Mouse (Mus musculus) left cerebral cortex, postnatal 10 days (tissue): Measurements from ENCODE around the gene Zyx. TPM values are rescaled to one million over a fixed set of nuclear protein-coding genes. Genes with fewer than 3 reads are reported as not detected.

Experiments used
- DNase-seq, 2 experiments: peaks; one replicate each; pipeline ENCODE4 v3.0.0; 2021 to 2022; ENCODE audit warnings: low spot score in 2 of 2, mixed read lengths in 1 of 2; ENCODE audit errors: extremely low spot score in 1 of 2
- intact Hi-C: fragments of 180-260 bp; cut with DNase I; formaldehyde crosslinking; loops from one replicate; pipeline ENCODE4 v1.15.1; 2025
- total RNA-seq, 2 experiments: library from RNA; stranded (reverse); gene quantifications; 2 replicates each; pipeline ENCODE4 v1.2.3; 2021

Gene Zyx
- 10 to 100 TPM; 55.8 to 57.6 TPM for total RNA-seq

DNA sequence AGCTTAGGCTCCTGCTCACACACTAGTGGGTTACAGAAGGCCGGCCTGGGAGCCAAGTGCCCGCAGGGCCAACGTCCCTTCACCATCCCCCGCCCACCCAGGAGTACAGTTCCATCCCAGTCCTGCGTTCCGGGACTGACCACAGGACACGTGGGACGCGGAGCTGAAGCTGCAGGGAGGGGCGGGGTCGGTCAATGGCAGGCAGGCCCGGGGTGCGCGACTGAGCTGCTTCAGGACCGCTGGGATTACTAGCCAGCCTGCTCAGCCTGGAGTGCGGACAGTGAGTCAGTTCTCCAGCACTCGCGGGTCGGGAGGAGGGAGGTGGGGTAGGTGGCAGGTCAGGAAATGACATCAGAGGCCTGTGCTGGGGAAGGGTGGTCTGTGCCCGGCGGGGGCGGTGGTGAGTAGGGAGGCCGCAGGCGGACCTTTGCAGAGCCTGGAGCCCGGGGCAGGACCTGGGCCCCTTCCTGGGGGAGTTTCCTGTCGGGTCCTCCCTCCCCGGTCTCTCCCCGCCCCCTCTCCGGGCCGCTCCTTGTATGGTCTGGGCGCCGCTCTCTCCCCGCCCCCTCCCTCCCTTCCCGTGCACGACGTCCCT is at the start of gene Zyx:
Gene Zyx (plus strand): TSS at position 205 of the 595 bp plus-strand sequence.
- intact Hi-C loops: no loop called here
- peak; percentile 84 to 96 for DNase-seq

DNA sequence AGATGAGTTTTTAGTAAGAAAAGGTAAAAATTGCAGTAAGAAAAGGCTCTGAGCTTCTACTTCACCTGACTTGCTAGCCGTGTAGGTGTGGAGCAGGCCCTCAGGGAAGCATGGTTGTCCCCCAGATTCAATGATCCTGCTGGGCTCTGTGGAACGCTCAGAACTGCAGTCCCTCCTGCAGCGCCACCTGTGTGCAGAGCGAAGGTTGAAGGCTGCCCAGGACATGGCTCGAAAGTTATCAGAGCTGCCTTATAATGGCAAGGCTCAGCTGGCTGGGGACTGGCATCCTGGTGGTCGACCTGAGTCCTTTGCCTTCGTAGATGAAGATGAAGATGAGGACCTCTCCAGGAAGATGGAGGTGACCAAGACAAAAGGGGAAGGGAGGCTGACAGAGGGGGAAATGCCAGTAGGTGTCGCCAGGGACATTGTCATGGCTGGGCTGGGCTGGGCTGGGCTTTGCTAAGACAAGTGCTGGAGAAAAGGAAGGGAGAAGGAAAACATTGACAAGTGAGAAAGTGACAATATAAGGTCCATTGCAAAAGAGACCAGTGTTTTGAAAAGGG is 39.5 kb upstream of the Zyx start:
- no peak for DNase-seq
- intact Hi-C loops: no loop called here

DNA sequence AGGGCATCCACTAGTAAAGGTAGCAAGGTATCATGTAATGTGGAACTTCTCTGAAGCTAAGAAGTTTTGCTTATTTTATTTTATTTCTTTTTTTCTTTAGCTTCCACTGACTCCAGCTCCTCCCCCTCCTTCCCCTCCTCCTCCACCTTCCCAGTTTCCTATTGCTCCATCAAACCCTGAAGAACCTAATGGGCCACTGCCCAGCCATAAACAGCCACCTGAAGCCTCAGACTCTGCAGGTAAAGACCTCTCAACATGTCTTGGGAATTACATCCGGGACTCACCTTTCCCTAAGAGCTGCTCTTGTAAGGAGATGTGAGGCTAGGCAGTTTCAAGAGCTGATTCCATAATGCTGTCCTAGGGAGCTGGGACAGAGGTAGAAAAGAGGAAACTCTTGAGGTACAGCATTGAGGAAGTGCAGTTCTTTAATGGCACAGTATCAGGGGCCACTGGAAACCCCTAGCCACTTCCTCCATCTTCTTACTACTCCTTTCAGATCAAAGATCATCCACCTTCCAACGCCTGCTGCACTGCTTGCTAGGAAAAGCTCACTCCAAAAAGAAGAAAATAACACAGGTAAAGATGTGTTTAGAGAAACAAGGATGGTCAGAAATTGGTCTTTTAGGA is 38.9 kb upstream of the Zyx start:
- intact Hi-C loops: no loop called here
- no peak for DNase-seq

DNA sequence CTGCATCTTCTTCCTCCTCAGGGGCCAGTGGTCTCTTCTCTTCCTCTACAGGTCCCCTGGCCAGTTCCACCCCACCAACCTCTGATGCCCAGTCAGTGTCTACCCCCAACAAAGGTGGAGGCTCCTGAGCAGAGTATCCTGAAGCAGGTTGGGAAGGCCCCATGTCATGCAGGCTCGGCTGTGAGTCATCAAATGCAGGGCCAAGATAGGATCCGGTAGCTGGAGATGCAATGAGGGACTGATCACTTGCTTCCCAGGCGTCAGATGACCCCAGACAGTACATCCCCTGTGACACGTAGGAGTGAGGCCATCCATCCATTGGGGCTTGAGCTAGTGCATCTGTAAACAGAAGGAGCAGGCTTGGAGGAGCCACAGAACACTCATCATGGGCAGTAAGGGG is 31.1 kb upstream of the Zyx start:
- intact Hi-C loops: no loop called here

DNA sequence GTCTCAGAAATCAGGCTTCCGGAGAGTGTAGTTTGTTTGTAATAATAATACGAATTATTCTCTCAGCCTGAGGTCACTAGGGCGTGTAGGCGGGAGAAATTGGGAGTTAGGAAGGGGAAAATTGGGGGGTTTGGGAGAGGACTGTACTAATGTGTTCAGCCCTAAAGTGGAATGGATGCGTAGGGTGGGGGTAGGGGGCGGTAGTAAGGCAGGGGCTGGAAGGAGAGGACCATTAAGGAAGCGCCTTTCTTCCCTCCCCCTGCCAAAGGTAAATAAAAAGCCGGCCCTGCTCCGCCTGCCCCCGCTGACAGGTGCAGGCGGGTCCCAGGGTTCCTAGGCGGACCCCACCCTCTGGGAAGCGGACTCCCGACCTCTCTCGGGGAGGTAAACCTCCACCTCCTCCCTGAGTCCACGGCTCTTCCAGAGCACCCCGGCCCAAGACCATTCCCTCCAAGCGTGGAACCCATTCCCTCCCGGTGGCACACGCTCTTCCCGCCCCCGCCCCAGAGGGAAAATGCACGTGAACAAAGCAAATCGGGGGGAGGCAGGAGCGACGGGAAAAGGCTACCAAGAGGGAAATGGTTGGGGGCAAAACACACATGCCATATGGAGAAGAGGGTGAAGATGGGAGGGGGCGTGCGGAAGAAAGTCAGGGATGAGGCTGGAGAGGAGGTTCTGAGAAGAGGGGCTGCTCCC is 25.9 kb upstream of the Zyx start:
- intact Hi-C loops: loop anchor here (5.0 kb wide), 2 partner anchors 56 to 259 kb away; no protein-coding TSS in a partner anchor
- DNase-seq: peak in 1 of 2 experiments; percentile 31

More for the DNA sequence above, 31.1 kb upstream of the Zyx start:
- no peak for DNase-seq

DNA sequence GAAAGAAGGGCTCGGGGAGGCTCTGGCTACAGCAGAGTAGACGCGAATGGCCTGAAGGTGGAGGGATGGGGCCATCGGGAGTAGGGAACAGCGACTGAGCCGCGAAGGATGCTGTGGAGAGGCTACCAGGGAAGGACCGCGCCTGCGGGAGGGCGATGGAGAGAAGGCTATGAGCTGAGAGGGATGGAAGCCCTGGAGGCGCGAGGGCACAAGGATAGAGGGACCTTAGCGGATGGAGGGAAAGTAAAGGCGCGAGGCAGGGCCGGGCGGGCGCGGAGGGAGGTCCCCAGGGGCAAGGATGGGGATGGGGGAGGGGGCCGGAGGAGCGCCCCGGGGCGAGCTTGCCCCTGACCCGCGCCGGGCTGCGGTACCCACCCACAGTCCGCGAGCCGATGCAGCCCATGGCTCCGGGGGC is 25.4 kb upstream of the Zyx start:
- intact Hi-C loops: loop anchor here (5.0 kb wide), 2 partner anchors 57 to 258 kb away; no protein-coding TSS in a partner anchor
- DNase-seq: no peak

DNA sequence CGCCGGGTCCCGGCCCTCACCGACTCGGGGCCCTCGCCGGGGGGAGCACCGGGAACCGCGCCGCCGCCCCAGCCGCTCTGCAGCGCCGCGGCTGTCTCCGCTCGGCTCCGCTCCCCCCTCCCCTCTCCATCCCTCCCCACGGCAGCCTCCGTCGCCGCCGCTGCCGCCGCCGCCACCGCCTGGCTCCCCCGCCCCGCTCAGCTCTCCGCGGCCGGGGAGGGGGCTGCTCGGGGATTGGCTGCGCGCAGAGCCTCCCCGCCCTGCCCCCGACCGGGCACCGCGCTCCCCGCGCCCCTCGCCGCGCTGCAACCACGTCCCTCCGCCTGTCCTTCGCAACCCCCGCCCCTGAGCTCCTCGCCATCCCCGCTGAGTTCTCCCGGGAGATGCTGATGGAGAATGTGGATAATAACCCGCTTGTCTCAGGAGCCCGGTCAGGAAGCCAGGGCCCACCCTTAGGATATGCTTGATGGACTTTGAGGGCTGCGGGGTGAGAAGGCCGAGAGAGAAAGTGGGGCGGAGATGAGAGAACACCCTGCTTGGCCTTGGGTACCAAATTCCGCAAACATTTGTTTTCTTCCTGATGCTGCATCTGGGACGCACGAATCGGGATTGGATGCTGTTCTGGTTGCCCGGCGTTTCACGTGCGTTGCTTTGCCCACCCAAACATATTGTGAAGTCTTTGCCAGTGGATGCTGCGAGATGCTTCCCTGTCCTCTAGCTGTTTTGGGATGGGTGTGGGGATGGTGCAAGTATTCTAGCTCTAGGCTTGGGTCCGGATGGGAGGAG is 24.8 kb upstream of the Zyx start, which contains the start of gene Fam131b:
Gene Fam131b (minus strand): TSS at position 162 of the 786 bp plus-strand sequence.
- intact Hi-C loops: loop anchor here (5.0 kb wide), 2 partner anchors 57 to 258 kb away; no protein-coding TSS in a partner anchor
- DNase-seq: peak; percentile 63 to 86

DNA sequence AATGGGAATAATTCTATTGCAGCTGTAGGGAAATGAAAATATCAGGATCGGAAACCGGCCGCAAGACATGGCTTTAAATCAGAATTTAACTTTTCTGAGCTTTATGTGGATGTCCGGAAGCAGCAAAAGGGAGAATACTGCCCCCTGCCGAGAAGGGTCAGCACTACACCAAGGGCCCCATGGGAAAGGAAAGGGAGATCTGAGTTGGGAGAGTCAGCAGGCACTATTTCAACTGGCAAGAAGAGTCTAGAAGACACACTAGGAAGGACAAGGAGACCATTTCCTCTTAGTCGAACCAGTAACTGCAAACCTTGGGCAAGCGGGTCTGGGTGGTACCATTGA is 24.2 kb upstream of the Zyx start:
- intact Hi-C loops: no loop called here

DNA sequence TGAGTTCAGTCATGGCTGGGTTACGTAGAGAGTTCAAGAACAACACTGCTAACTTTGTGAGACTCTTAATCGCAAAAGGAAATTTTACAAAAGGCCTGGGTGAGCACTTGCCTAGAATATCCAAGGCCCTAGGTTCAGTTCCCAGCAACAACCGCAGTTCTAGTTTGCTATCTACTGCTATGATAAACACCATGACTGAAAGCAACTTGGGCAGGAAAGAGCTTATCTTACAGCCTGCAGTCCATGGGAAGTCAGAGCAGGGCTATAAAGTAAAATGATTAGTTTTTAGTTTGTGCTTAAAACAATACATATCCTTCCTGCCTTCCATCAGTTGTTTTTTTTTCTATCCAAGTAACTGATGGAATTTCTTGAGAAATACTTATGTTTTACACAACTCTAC is 22.9 kb upstream of the Zyx start:
- no peak for DNase-seq
- intact Hi-C loops: no loop called here

More for the DNA sequence above, 24.2 kb upstream of the Zyx start:
- DNase-seq: peak; percentile 76 to 79

DNA sequence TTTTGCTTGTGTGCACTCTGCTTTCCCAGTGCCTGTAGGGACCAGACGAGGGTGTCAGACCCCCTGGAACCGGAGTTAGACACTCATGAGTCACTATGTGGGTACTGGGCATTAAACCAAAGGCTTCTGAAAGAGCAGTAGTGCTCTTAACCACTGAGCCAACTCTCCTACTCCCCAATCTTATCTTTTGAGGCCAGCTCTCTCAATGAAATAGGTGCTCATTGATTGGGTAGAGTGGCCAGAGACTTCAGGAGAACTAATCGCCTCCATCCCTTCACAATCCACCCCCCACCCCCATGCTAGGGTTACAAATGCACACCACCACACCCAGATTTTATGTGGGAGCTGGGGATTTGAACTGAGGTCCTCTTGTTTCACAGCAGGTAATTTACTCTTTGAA is 20.7 kb upstream of the Zyx start:
- intact Hi-C loops: no loop called here
- no peak for DNase-seq

DNA sequence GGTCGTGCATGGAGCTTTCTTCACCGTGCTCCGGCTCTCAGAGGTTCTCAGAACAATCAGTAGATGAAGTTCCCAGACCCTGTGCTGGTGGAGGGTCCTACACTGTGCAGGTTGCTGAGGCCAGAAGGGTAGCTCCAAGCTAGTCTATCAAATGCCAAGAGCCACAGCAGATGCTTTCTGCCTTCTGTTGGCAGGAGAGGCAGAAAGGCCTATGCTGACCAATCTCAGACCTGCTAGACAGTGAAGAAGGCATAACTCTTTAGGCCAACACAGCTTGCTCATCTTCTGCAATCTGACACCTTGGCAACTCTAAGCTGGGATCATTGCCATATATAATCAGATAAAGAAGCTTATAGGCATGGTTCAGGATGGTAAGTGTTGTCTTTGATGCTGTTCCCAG is 19.2 kb upstream of the Zyx start:
- intact Hi-C loops: no loop called here
- DNase-seq: no peak

DNA sequence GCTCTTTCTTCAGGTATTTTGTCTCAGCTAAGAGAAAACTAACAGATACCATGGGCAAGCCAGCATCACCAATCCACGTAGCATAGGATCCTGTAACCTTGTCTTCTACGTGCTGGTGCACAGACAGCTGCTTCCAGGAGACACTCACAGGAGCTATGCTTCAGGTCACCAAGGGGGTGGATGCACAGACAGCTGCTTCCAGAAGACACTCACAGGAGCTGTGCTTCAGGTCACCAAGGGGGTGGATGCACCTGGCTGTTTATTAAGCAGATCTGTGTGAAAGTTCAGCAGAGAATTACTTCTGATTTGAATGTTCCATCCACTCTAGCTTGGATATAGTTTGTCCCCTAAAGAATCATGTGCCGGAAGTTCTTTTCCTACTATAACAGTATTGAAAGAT is 18.5 kb upstream of the Zyx start:
- intact Hi-C loops: no loop called here

DNA sequence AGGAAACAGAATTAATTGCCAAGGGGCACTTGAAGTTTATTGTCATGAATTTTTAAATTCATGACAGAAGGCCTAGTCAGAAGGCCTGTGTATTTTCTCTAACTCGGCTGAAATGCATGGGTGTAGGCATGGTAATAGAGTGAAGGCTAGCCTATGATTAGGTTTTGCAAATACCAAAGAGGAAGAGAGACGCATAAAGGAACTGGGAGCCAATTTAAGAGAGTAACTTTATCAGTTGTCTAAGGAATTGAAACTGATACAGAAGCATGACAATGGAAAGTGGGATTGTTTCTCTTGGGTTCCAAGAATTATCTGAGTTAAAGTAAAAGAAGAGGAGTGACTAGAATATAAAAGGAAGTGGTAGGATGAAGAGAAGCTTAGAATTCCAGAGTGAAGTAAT is 10.2 kb upstream of the Zyx start:
- intact Hi-C loops: no loop called here
- no peak for DNase-seq

More for the DNA sequence above, 18.5 kb upstream of the Zyx start:
- no peak for DNase-seq

DNA sequence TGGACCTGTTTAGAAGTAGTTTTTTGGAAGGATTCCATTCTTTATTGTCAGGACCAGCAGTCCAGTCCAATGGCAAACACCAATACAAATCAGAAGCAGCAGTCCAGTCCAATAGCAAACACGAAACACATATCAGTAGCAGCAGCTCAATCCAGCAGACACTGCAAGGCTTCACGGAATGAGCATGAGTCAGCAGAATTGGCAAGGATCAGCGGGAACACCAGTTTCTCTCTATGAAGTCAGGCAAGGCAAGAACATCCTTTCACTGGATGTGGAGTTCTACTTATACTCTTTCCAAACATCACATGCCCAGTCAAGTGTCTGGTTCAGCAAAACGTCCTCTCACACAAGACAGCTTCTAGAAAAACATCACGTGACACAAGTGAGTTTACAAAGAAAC is 9.4 kb upstream of the Zyx start:
- DNase-seq: no peak
- intact Hi-C loops: no loop called here

DNA sequence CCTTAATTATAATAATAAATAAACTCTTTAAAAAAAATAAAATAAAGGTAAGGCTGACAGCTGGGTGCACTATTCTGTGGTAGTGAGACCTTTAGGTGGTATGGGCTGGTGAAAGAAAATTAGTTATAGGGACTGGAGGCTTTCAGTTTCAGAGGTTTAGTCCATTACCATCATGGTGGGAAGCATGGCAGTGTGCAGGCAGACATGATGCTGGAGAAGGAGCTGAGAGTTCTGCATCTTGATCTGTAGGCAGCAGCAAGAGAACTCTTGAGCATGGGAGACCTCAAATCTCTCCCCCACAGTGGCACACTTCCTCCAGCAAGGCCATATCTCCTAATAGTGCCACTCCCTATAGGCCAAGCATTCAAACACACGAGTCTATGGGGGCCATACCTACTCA is 7.3 kb upstream of the Zyx start:
- intact Hi-C loops: no loop called here
- no peak for DNase-seq

DNA sequence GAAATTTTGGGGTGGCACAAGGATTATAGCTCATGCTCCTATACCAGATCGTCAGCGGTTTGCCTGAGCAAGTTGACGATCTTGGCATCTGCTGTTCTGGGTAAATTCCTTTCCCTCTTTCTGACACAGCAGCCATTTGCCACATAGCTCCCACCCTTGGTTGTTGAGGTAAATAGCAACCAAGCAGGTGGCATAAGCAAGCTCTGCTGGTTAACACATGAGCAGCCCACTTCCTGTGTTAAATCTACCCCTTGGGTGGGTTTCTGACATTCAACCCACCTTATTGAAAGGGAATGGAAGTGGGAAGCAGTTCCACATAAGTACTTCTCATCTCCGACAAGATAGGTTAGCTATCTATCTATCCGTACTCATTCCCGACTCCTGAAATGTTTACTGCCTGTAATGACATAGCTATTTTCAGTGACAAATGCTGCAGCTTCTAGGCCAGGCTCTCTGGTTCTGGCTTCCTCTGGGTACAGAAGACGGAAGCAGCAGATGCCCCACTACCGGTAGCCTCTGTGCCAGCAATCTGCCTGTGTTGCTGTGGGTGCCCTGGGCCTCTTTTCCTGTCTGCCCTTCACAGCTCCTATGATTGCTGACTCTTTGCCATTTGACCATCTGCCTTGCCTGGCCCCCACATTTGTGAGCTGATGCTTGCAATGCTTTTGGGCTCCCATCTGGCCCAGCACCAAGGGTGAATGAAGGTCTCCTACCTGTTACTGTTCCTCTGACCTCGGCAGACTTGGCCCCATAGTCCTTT is 5.9 kb upstream of the Zyx start:
- DNase-seq: no peak
- intact Hi-C loops: no loop called here

DNA sequence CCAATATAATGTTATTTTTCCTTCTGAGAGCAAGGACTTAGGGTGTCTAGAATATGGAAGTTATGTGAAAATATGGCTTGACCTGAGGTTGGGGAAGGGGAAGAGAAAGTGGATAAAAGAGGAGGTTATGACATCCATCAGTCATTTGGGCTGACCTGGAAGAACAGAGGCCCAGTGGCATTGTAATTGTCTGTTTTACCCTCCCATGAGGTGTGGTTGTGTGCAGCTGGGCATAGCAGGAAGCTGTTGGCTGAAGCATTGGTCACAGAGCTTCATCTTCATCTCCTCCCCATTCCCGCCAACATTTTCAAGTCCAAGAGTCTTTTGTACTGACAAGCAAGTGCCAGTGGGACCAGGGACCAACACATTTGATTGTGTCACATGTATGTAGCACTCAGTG is 5.2 kb upstream of the Zyx start:
- intact Hi-C loops: no loop called here
- DNase-seq: no peak

DNA sequence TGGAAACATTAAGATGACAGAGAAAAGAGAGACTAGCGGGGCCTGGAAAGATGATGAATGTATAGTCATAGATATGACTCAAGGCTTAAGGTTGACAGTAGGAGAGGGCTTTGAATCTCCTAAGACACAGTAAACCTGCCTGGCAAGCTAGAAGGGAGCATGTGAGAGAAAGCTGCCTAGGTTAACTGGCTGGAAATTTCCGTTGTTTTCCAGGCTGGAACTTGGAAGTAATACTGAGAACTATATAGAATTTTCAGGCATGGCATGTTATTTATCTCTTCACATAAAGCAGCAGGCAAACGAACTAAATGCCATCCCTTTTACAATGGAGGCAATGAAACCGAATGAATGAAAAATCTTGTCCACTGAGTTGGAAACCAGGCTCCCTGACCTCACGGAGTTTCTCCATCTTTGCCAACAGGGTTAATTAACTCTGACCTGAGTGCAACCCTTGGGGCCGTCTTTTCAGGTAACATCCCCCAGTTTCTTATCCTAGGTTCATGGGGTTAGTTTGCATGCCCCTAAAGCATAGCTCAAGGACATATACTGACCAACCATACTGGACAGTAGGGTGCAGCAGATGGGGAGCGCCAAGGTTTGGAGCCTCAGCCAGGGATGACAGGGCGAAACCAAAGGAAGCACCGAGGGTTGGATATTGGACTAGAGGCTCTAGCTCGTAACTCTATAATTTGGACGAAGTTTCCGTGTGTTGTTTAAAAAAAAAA is 987 bp upstream of the Zyx start:
- DNase-seq: no peak
- intact Hi-C loops: no loop called here
